Mouse (Mus musculus) adrenal gland, postnatal 4 days (tissue): ENCODE data around the gene 1700008O03Rik. TPM values are rescaled to one million over a fixed set of nuclear protein-coding genes. Genes with fewer than 3 reads are reported as not detected.

Source experiments
- DNase-seq, 2 experiments: peaks; one replicate each; pipeline ENCODE4 v3.0.0; 2021 to 2022; ENCODE audit warnings: low spot score in 2 of 2, mixed read lengths in 2 of 2
- total RNA-seq, 2 experiments: library from RNA; stranded (reverse); gene quantifications; 2 replicates each; pipeline ENCODE4 v1.2.3; 2021

Gene 1700008O03Rik
- total RNA-seq, 2 experiments from 2014 or later, result 1.0 to 2.0 TPM

DNA sequence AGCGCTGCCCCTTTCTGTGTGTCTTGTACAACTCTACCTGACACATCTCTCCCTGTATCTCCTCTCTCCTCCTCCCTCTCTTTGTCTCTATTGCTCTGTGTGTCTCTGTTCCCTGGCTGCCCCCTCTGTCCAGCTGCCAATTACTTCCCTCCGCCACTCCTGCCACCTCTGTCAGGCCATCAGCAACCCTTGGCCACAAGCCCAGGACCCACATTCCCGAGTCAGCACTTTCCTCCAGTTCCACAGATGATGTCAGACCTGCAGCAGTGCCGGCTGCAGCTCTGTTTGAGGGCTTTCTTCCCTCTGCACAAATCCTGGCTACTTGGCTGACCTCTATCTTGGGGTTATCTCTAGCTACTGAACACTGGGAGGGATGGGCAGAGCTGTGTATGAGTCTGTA is 7.3 kb downstream of the 1700008O03Rik start:
- no peak for DNase-seq

- no peak for DNase-seq
Measured at GRCm38 (mm10) chr7:44375793-44376192, 9.8 kb downstream of the 1700008O03Rik start.

DNA sequence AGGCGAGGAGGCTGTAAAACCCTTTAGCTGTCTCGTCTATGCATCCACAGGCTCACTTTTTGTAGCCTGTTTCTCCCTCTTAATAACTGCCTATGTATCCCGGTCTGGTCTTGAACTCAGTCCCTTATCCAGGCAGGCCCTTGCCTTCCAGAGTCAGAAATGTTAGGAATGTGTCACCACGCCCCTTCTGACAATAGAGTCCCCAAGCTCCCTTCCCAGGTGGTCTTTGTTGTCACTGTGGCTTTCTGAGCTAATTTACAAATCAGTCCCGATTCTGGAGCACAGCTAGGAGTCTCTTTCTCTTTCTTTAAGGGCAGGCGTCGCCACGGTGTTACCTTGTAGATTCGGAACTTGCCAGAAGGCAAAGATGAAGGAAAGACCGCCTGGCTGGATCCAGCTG is 10.4 kb downstream of the 1700008O03Rik start:
- DNase-seq, result no peak

- no peak for DNase-seq
Measured at GRCm38 (mm10) chr7:44374756-44375155, 10.9 kb downstream of the 1700008O03Rik start.

GRCm38 (mm10) chr7:44373889-44374652 is 11.5 kb downstream of the 1700008O03Rik start:
- peak in 1 of 2 experiments; percentile 50 for DNase-seq

GRCm38 (mm10) chr7:44373460-44373859 is 12.2 kb downstream of the 1700008O03Rik start:
- DNase-seq, result no peak

GRCm38 (mm10) chr7:44372678-44373077 is 12.9 kb downstream of the 1700008O03Rik start:
- no peak for DNase-seq

DNA sequence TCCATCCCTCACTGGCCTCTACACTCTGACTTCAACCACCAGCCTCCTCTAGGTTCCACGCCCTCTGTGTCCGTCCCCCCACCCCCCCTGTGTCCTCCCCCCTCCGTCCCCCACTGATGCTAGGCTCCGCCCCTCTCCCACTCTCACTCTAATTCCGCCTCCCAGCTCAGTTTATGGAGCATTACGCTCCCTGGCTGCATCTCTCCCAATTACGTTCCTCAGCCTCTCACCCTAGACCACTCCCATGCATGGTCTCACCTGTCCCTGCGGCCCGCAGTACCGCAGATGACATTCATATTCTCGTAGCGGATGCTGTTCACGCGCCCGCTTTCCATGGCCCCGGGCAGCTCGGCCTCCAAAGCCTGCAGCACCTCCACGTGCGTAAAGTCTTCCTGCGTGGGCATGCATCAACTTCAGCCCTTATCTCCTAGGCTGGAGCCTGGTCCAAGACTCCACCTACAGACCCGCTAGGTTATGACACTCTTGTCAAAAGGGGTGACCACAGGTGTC is 24.8 kb downstream of the 1700008O03Rik start:
- no peak for DNase-seq

GRCm38 (mm10) chr7:44359908-44360672 is 25.5 kb downstream of the 1700008O03Rik start:
- DNase-seq, result peak; percentile 81 to 82

DNA sequence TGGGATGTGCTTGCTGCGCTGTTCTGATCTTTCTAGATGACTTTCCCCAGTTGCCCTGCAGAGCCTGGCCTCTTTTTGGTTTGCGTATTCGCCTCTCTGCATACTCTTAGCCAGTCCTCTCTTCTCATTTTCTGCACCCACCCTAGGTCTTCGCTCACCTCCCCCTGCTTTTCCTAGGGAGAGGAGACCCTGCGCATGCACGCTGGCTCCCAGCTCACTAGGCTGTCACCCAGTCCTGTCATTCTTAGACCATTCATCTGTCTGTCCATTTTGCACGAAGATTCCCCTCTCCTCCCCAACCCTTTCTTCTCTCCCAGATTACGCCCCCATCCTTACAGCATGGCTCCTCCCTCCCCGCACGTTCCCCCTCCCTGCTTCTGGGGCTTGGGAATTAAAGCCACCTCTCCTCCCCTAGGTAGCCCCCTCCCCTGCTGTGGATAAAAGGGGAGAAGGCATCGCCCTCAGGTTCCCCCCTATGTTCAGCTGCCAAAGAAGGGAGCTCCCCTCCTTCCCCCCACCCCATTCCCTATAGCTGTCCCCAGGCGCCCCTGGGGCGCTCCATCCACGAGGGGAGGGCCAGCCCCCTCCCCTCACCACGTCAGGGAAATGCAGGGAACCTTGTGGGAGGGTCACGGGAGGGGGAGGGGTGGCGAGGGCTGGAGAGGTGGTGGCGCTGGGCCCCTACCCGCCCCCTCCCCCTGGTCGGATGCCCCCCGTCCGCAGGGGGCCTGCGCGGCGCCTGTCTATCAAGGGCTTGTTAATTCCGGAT is 26.6 kb downstream of the 1700008O03Rik start:
- DNase-seq, result no peak

DNA sequence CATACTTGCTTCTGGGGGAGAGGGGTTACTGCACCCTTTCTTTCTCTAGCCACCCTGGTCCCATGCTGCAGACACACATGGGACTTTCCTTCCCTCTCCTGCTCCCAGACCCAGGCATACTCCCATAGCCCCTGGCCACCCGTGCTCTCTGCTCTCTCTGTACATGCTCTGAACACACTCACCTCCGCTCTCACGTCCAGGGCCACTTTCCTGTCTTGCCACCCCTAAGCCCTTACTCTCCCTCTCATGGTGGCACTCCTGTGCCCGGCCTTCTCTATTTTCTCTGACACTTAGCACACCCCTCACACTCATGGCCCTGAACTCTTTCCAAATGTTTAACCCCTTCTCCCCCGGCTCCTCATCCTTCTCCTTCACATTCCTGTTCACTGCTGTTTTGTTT is 27.6 kb downstream of the 1700008O03Rik start:
- no peak for DNase-seq

GRCm38 (mm10) chr7:44357531-44357930 is 28.1 kb downstream of the 1700008O03Rik start:
- no peak for DNase-seq

- no peak for DNase-seq
Measured at GRCm38 (mm10) chr7:44356590-44357481, 28.8 kb downstream of the 1700008O03Rik start.

DNA sequence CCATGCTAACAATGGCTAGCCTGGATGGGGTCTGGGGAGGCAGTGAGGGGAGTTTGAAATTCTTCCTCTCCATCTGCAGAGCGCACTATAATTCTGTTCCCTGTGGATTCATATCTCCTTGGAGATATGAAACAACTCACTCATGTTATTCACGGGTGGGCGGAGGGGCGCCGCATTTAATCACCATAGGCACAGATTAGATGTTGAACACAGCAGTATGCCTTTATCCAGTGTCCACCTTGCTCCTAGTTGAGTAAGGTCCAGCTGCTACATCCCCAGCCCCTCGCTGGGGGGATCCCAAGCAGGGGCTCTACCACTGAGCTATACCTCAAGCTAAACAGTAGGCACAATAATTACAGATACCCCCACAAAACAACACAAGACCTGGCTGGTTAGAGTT is 30.2 kb downstream of the 1700008O03Rik start:
- no peak for DNase-seq

- no peak for DNase-seq
Measured at GRCm38 (mm10) chr7:44353601-44354340, 31.8 kb downstream of the 1700008O03Rik start.

GRCm38 (mm10) chr7:44352750-44353600 is 32.6 kb downstream of the 1700008O03Rik start:
- DNase-seq, result no peak

GRCm38 (mm10) chr7:44351881-44352749 is 33.5 kb downstream of the 1700008O03Rik start:
- DNase-seq, result no peak
